Mouse (Mus musculus): Measurements from ENCODE around the gene Adamts6. TPM values are rescaled to one million over a fixed set of nuclear protein-coding genes. Genes with fewer than 3 reads are reported as not detected.

Adamts6 gene
- total RNA-seq, 2 experiments from 2014 or later = 3.6 to 5.4 TPM

Other genes starting within 250 kb of the Adamts6 start
- gene Nln, start 178.2 kb upstream of the Adamts6 start, total RNA-seq (2021) = 10 to 100 TPM; 23.0 to 24.7 TPM
- gene Sgtb, start 178.1 kb upstream of the Adamts6 start, total RNA-seq (2021) = 10 to 100 TPM; 75.2 to 79.9 TPM
- gene Trappc13, start 109.4 kb upstream of the Adamts6 start, total RNA-seq (2021) = 10 to 100 TPM; 48.7 to 55.5 TPM
- gene Trim23, start 109.0 kb upstream of the Adamts6 start, total RNA-seq (2021) = 10 to 100 TPM; 57.5 to 59.5 TPM
- 1 to 10 TPM; 1.0 to 1.4 TPM for gene Cenpk, start 59.2 kb upstream of the Adamts6 start, total RNA-seq (2021)
- gene Ppwd1, start 59.0 kb upstream of the Adamts6 start, total RNA-seq (2021) = 10 to 100 TPM; 11.6 to 14.1 TPM